Mouse (Mus musculus) limb, embryonic 10.5 days (tissue): Measurements from ENCODE around the gene C2cd5. TPM values are rescaled to one million over a fixed set of nuclear protein-coding genes. Genes with fewer than 3 reads are reported as not detected.
"Not testable (repeated sequence)": the region's sequence is repeated elsewhere in the genome, so short reads cannot be mapped to it uniquely, and the experiment has no call there.

Experiments used
- DNase-seq: peaks from one replicate; pipeline ENCODE4 v3.0.0-alpha.2; 2017; ENCODE audit warnings: low spot score
- H3K27ac ChIP-seq: fragments of 300-500 bp; sonication (generic); 2 replicates; pipeline ENCODE4 v1.5.1; 2016; ENCODE audit warnings: mild to moderate bottlenecking
- H3K27me3 ChIP-seq: fragments of 300-500 bp; sonication (generic); 2 replicates; pipeline ENCODE4 v1.6.1; 2016; ENCODE audit warnings: low read depth, mild to moderate bottlenecking; ENCODE audit not compliant: poor library complexity, severe bottlenecking
- H3K36me3 ChIP-seq: fragments of 300-500 bp; sonication (generic); 2 replicates; pipeline ENCODE4 v1.6.1; 2016; ENCODE audit warnings: mild to moderate bottlenecking, moderate library complexity
- H3K4me1 ChIP-seq: fragments of 300-500 bp; sonication (generic); 2 replicates; pipeline ENCODE4 v1.6.1; 2016
- H3K4me3 ChIP-seq: fragments of 300-500 bp; sonication (generic); 2 replicates; pipeline ENCODE4 v1.5.1; 2016; ENCODE audit warnings: mild to moderate bottlenecking, moderate library complexity
- H3K9me3 ChIP-seq: fragments of 300-500 bp; sonication (generic); replicated peaks from 2 replicates; pipeline ENCODE4 v1.6.1; 2016; ENCODE audit warnings: mild to moderate bottlenecking
- WGBS: fragments of 180-500 bp; shearing (Covaris S2); methylation state at CpG from one replicate; pipeline ENCODE4 v1.1.7; 2016; 5-methylcytosine and 5-hydroxymethylcytosine counted together
- polyA plus RNA-seq: library from polyadenylated mRNA; unstranded; fragments of >200 nt; fragmentation: Nextera tagmentation; extraction: Ambion mirVana; gene quantifications from 2 replicates; pipeline ENCODE4 v1.2.1, GENCODE M21; 2016

C2cd5 gene
- polyA plus RNA-seq, 1 experiment from 2014 or later: 45.3 TPM

- Histone ChIP-seq H3K9me3 (no peaks in the 10 kb centered on the region), H3K4me1 (no peaks in the 10 kb centered on the region), H3K27ac (no peak overlapping the region), H3K4me3 (no peak overlapping the region), H3K36me3 (peaks cover 54% of the 10 kb centered on the region), H3K27me3 (no peaks in the 10 kb centered on the region)
- WGBS: 88% methylated on average over 8 of the region's 8 CpGs
- no peak for DNase-seq
These were observed 78.2 kb downstream of the C2cd5 start for GRCm38 (mm10) chr6:143021756-143022155.

GRCm38 (mm10) chr6:143020647-143021046 lies 79.3 kb downstream of the C2cd5 start:
- 57% methylated on average over 5 of the region's 5 CpGs for WGBS
- Histone ChIP-seq H3K27ac (no peak overlapping the region), H3K9me3 (no peaks in the 10 kb centered on the region), H3K27me3 (no peaks in the 10 kb centered on the region), H3K4me1 (no peaks in the 10 kb centered on the region), H3K36me3 (peaks cover 51% of the 10 kb centered on the region), H3K4me3 (no peak overlapping the region)
- DNase-seq: no peak

GRCm38 (mm10) chr6:143020146-143020545 lies 79.8 kb downstream of the C2cd5 start:
- WGBS: 96% methylated on average over 4 of the region's 4 CpGs
- no peak overlapping the region for H3K4me3 ChIP-seq
- H3K27ac ChIP-seq: no peak overlapping the region
- H3K36me3 ChIP-seq: peaks cover 49% of the 10 kb centered on the region
- no peaks in the 10 kb centered on the region for H3K4me1 ChIP-seq
- no peak for DNase-seq
- no peaks in the 10 kb centered on the region for H3K27me3 ChIP-seq
- H3K9me3 ChIP-seq: no peaks in the 10 kb centered on the region

GRCm38 (mm10) chr6:143012513-143013215 lies 87.3 kb downstream of the C2cd5 start:
- Histone ChIP-seq H3K27ac (no peak overlapping the region), H3K9me3 (no peaks in the 10 kb centered on the region), H3K4me1 (no peaks in the 10 kb centered on the region), H3K4me3 (no peak overlapping the region), H3K36me3 (peaks cover 63% of the 10 kb centered on the region), H3K27me3 (no peaks in the 10 kb centered on the region)
- WGBS: 95% methylated on average over 15 of the region's 15 CpGs
- DNase-seq: no peak

- no peak overlapping the region for H3K4me3 ChIP-seq
- 74% methylated on average over 5 of the region's 5 CpGs for WGBS
- no peaks in the 10 kb centered on the region for H3K27me3 ChIP-seq
- H3K36me3 ChIP-seq: peaks cover 49% of the 10 kb centered on the region
- H3K4me1 ChIP-seq: no peaks in the 10 kb centered on the region
- no peak for DNase-seq
- no peak overlapping the region for H3K27ac ChIP-seq
- H3K9me3 ChIP-seq: no peaks in the 10 kb centered on the region
These were observed 91.1 kb downstream of the C2cd5 start for GRCm38 (mm10) chr6:143008865-143009264.

- H3K27me3 ChIP-seq, H3K27ac ChIP-seq, H3K4me1 ChIP-seq, H3K9me3 ChIP-seq, DNase-seq, H3K4me3 ChIP-seq: not testable (repeated sequence)
- H3K36me3 ChIP-seq: peaks cover 17% of the 10 kb centered on the region
- 92% methylated on average over 9 of the region's 9 CpGs for WGBS
These were observed 94.7 kb downstream of the C2cd5 start for GRCm38 (mm10) chr6:143005209-143005608.

- H3K36me3 ChIP-seq: peaks cover 13% of the 10 kb centered on the region; the same call in 1 of the 2 replicates
- no peaks in the 10 kb centered on the region for H3K27me3 ChIP-seq
- no peak for DNase-seq
- no peak overlapping the region for H3K4me3 ChIP-seq
- H3K4me1 ChIP-seq: no peaks in the 10 kb centered on the region
- H3K9me3 ChIP-seq: no peaks in the 10 kb centered on the region
- WGBS: 84% methylated on average over 9 of the region's 9 CpGs
- H3K27ac ChIP-seq: no peak overlapping the region
These were observed 95.1 kb downstream of the C2cd5 start for GRCm38 (mm10) chr6:143004801-143005200.

- Histone ChIP-seq H3K9me3 (no peaks in the 10 kb centered on the region), H3K27ac (no peak overlapping the region), H3K4me1 (peaks cover 25% of the 10 kb centered on the region), H3K4me3 (no peak overlapping the region), H3K36me3 (no peaks in the 10 kb centered on the region), H3K27me3 (no peaks in the 10 kb centered on the region)
- DNase-seq: no peak
- WGBS: 76% methylated on average over 12 of the region's 12 CpGs
These were observed 101.5 kb downstream of the C2cd5 start for GRCm38 (mm10) chr6:142998221-142998999.

- H3K27ac ChIP-seq: no peak overlapping the region
- H3K4me3 ChIP-seq: no peak overlapping the region
- no peak for DNase-seq
- H3K36me3 ChIP-seq: no peaks in the 10 kb centered on the region
- WGBS: 81% methylated on average over 3 of the region's 3 CpGs
- H3K4me1 ChIP-seq: peaks cover 31% of the 10 kb centered on the region
- H3K27me3 ChIP-seq: 0 out of 2 replicates have a peak, but pooled peaks cover 2% of the 10 kb centered on the region
- H3K9me3 ChIP-seq: no peaks in the 10 kb centered on the region
These were observed 103.1 kb downstream of the C2cd5 start for GRCm38 (mm10) chr6:142996887-142997286.

- Histone ChIP-seq H3K27me3 (0 out of 2 replicates have a peak, but pooled peaks cover 2% of the 10 kb centered on the region), H3K36me3 (no peaks in the 10 kb centered on the region), H3K4me1 (peaks cover 39% of the 10 kb centered on the region), H3K27ac (no peak overlapping the region), H3K9me3 (no peaks in the 10 kb centered on the region), H3K4me3 (no peak overlapping the region)
- WGBS: 74% methylated on average over 5 of the region's 5 CpGs
- DNase-seq: no peak
These were observed 104.4 kb downstream of the C2cd5 start for GRCm38 (mm10) chr6:142995567-142995966.

GRCm38 (mm10) chr6:142994821-142995220 lies 105.1 kb downstream of the C2cd5 start:
- DNase-seq: no peak
- Histone ChIP-seq H3K27me3 (0 out of 2 replicates have a peak, but pooled peaks cover 2% of the 10 kb centered on the region), H3K36me3 (no peaks in the 10 kb centered on the region), H3K4me1 (peaks cover 39% of the 10 kb centered on the region), H3K4me3 (no peak overlapping the region), H3K9me3 (no peaks in the 10 kb centered on the region), H3K27ac (no peak overlapping the region)
- 43% methylated on average over 7 of the region's 7 CpGs for WGBS

- no peaks in the 10 kb centered on the region for H3K36me3 ChIP-seq
- no peak for DNase-seq
- H3K27me3 ChIP-seq: 0 out of 2 replicates have a peak, but pooled peaks cover 2% of the 10 kb centered on the region
- H3K4me3 ChIP-seq: no peak overlapping the region
- no peak overlapping the region for H3K27ac ChIP-seq
- H3K9me3 ChIP-seq: no peaks in the 10 kb centered on the region
- H3K4me1 ChIP-seq: peaks cover 37% of the 10 kb centered on the region
- 42% methylated on average over 14 of the region's 14 CpGs for WGBS
These were observed 105.9 kb downstream of the C2cd5 start for GRCm38 (mm10) chr6:142993705-142994698.
